Mouse (Mus musculus): ENCODE data around the gene Morn4. TPM values are rescaled to one million over a fixed set of nuclear protein-coding genes. Genes with fewer than 3 reads are reported as not detected.

Morn4 gene
- polyA plus RNA-seq, 1 experiment from 2014 or later = 30.0 TPM

DNA sequence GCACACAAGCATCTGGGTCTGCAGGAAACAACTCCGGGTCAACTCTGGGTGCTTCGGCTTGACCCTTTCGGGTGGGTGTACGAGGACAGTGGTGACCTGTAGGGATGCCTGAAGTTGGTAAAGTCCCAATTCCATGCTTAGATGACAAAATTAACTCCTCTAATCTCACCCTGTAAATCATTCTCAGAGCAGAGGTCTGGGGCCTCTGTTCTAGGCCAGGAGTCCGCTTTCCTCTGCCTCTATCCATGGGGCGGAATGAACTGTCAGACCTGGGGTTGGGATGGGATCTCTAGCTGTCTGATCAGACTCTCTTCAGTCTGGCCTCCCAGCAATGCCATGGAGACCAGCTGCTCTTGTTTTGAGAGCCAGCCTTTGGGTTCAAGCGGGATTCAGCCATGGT, 24.7 kb downstream of the Morn4 start:
- H3K27ac ChIP-seq (replicated peaks) = no peak overlapping the region
- no peak for ATAC-seq (ENCODE audit: insufficient number of reproducible peaks, low FRiP score, low TSS enrichment, low read depth)
- H3K36me3 ChIP-seq = no peaks in the 10 kb centered on the region
- no peak overlapping the region for H3K4me3 ChIP-seq (replicated peaks)
- no peak overlapping the region for H3K4me2 ChIP-seq (replicated peaks)
- H3K27me3 ChIP-seq = no peaks in the 10 kb centered on the region
- H3K4me1 ChIP-seq = no peaks in the 10 kb centered on the region
- no peak overlapping the region for H3K9ac ChIP-seq
- WGBS = 92% methylated on average over 7 of the region's 7 CpGs
- no peaks in the 10 kb centered on the region for H3K9me3 ChIP-seq (replicated peaks)

DNA sequence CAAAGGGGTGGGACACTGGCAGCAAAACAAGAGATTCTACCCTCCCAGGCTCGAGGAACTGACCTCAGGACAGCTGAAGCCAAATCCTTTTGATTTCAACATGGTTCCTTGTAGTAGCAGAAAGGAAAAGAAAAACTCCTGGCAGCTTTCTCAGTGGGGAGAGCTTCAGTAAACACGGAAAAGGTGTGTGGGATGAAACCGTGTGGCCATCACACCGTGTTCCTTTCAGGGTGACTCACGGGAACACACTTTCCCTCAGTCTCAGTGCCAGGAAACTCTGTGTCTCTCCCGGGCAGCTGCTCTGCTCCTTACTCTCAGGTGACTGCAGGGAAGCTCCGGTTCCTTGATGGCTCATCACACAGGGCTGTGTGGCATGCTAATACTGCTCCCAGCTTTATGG, 27.7 kb downstream of the Morn4 start:
- Histone ChIP-seq H3K27me3 (no peaks in the 10 kb centered on the region), H3K27ac (replicated peaks) (no peak overlapping the region), H3K36me3 (no peaks in the 10 kb centered on the region), H3K9ac (no peak overlapping the region), H3K9me3 (replicated peaks) (no peaks in the 10 kb centered on the region), H3K4me2 (replicated peaks) (no peak overlapping the region), H3K4me3 (replicated peaks) (no peak overlapping the region), H3K4me1 (no peaks in the 10 kb centered on the region)
- 61% methylated on average over 7 of the region's 7 CpGs for WGBS
- no peak for ATAC-seq (ENCODE audit: insufficient number of reproducible peaks, low FRiP score, low TSS enrichment, low read depth)

DNA sequence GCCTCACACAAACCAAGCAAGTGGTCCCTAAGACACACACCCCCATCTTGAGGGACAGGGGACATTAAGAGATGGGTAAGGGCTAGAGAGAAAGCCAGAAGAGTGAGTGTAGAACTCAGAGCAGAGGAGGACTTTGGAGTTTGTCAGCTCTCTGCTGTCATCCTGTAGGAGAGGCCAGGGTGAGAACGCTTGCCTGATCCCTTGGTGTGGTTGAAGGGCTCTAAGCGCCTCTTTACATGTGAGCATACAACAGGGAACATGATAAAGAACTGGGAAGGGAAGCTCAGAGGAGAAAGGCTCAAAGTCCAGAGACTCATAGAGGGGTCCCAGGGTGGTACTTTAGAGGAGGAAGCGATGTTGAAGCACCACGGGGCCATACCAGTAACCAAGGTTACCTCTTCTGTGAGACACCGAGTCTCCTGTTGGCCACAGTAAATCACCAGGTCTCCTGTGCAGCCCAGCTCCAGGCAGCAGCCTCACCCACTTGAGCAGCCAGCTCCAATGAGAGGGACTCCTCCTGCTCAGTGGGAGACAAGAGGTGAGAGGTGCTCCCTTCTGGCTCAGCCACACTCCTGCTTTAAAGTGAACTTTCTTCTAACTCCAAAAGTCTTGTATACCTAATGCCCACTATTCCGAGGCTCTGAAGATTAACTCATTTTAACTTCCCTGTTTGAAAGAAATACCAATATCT, 29.3 kb downstream of the Morn4 start:
- Histone ChIP-seq H3K9ac (no peak overlapping the region), H3K9me3 (replicated peaks) (no peaks in the 10 kb centered on the region), H3K27me3 (no peaks in the 10 kb centered on the region), H3K27ac (replicated peaks) (no peak overlapping the region), H3K4me1 (no peaks in the 10 kb centered on the region), H3K4me2 (replicated peaks) (no peak overlapping the region), H3K36me3 (no peaks in the 10 kb centered on the region), H3K4me3 (replicated peaks) (no peak overlapping the region)
- ATAC-seq (ENCODE audit: insufficient number of reproducible peaks, low FRiP score, low TSS enrichment, low read depth) = no peak
- WGBS = 85% methylated on average over 6 of the region's 6 CpGs

DNA sequence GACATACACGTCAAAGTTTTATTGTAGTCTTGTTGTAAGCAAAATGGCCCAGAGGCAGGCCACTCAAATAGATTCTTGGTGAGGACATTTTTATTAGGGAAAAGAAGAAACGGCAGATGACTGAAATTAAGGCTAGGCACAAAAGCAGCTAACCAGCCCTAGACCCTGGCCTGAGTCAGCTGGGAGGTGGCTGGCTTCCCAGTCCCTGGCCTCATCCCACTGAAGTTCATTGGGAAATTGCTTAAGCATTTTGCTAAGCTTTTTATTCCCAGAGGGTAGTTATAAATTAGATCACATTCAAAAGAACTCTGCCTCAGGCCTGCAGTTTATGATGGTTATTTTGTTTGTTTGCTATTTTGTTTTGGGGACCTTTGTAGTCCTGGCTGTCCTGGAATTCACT, 30.3 kb downstream of the Morn4 start:
- WGBS = 72% methylated on average over 2 of the region's 2 CpGs
- Histone ChIP-seq H3K4me3 (replicated peaks) (no peak overlapping the region), H3K27ac (replicated peaks) (no peak overlapping the region), H3K9me3 (replicated peaks) (no peaks in the 10 kb centered on the region), H3K27me3 (no peaks in the 10 kb centered on the region), H3K36me3 (no peaks in the 10 kb centered on the region), H3K4me2 (replicated peaks) (no peak overlapping the region), H3K9ac (no peak overlapping the region), H3K4me1 (no peaks in the 10 kb centered on the region)
- ATAC-seq (ENCODE audit: insufficient number of reproducible peaks, low FRiP score, low TSS enrichment, low read depth) = no peak

DNA sequence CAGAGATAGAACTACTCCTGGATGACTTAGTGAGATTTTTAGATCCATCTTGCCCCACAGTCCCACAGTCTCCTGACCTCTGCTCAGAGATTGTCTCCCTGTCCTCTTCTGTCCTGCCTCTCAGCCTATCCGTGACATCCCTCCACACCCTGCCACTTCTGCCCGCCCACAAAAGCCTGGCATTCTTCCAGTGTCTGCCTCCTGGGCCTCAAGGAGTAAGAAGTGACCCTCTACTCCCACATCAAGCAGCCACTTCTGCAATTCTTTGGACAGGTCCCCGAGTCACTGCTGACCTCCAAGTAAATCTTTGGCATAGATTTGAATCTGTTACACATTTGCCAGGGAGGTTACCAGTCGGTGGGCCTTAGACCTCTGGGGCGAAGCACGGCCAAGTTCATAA, 31.9 kb downstream of the Morn4 start:
- Histone ChIP-seq H3K36me3 (no peaks in the 10 kb centered on the region), H3K4me1 (no peaks in the 10 kb centered on the region), H3K9ac (no peak overlapping the region), H3K27ac (replicated peaks) (no peak overlapping the region), H3K9me3 (replicated peaks) (no peaks in the 10 kb centered on the region), H3K27me3 (no peaks in the 10 kb centered on the region), H3K4me2 (replicated peaks) (no peak overlapping the region), H3K4me3 (replicated peaks) (no peak overlapping the region)
- WGBS = 71% methylated on average over 6 of the region's 6 CpGs
- no peak for ATAC-seq (ENCODE audit: insufficient number of reproducible peaks, low FRiP score, low TSS enrichment, low read depth)

- H3K4me1 ChIP-seq = no peaks in the 10 kb centered on the region
- no peaks in the 10 kb centered on the region for H3K27me3 ChIP-seq
- no peak within 1 kb of the TSS for H3K9ac ChIP-seq
- H3K27ac ChIP-seq (replicated peaks) = no peak within 1 kb of the TSS
- WGBS = 78% methylated on average over 4 of the region's 4 CpGs
- no peak within 1 kb of the TSS for H3K4me3 ChIP-seq (replicated peaks)
- no peak within 1 kb of the TSS for H3K4me2 ChIP-seq (replicated peaks)
- no peaks in the 10 kb centered on the region for H3K9me3 ChIP-seq (replicated peaks)
- no peaks in the 10 kb centered on the region for H3K36me3 ChIP-seq
- no peak for ATAC-seq (ENCODE audit: insufficient number of reproducible peaks, low FRiP score, low TSS enrichment, low read depth)
Observed at GRCm38 (mm10) chr19:42051948-42052347, 34.2 kb downstream of the Morn4 start, which contains the start of gene 4933411K16Rik. Gene 4933411K16Rik, plus strand, starts transcription at chr19:42052248.

DNA sequence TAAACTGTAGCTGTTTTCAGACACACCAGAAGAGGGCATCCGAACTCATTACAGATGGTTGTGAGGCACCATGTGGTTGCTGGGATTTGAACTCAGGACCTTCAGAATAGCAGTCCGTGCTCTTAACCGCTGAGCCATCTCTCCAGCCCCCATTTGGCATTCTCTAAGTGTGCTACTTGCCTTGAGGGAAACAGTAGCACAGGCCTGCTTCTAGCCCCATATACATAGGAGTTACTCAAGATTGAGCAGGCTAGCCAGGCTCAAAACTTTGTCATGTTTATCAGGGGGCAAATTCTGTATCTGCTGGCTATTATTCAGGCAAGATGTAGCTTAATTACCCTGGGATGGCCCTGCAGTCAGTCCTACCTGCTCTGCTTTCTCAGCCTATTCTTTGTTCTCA, 34.8 kb downstream of the Morn4 start:
- Histone ChIP-seq H3K36me3 (no peaks in the 10 kb centered on the region), H3K27me3 (no peaks in the 10 kb centered on the region), H3K4me2 (replicated peaks) (no peak overlapping the region), H3K27ac (replicated peaks) (no peak overlapping the region), H3K4me1 (no peaks in the 10 kb centered on the region), H3K4me3 (replicated peaks) (no peak overlapping the region), H3K9me3 (replicated peaks) (no peaks in the 10 kb centered on the region), H3K9ac (no peak overlapping the region)
- WGBS = 80% methylated on average over 3 of the region's 3 CpGs
- ATAC-seq (ENCODE audit: insufficient number of reproducible peaks, low FRiP score, low TSS enrichment, low read depth) = no peak

DNA sequence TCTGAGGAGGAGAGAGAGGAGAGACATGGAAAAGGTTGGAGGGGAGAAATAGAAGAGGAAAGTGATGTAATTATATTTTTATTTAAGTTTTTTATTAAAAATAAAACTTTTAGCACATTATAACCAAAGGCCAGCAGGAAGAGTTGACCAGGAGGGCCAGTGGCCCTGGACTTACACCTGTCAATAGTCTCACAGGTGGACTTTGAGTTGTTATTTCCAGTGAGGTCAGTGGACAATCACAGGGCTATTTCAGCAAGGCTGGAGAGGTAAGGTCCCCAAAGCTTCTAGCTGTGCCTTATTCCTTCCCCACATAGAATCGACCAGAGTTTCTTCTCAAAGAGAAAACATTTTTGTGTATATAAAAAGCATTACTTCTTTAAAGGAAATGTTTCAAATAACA, 35.9 kb downstream of the Morn4 start:
- Histone ChIP-seq H3K4me1 (peaks cover 7% of the 10 kb centered on the region), H3K36me3 (no peaks in the 10 kb centered on the region), H3K9me3 (replicated peaks) (no peaks in the 10 kb centered on the region), H3K27me3 (no peaks in the 10 kb centered on the region), H3K27ac (replicated peaks) (no peak overlapping the region), H3K9ac (no peak overlapping the region), H3K4me2 (replicated peaks) (no peak overlapping the region), H3K4me3 (replicated peaks) (no peak overlapping the region)
- 78% methylated on average over 1 of the region's 1 CpGs for WGBS
- no peak for ATAC-seq (ENCODE audit: insufficient number of reproducible peaks, low FRiP score, low TSS enrichment, low read depth)

- H3K27me3 ChIP-seq = no peaks in the 10 kb centered on the region
- no peaks in the 10 kb centered on the region for H3K36me3 ChIP-seq
- 0 out of 2 replicates have a peak within 1 kb of the TSS, but pooled peaks have one; percentile 7 for H3K27ac ChIP-seq (replicated peaks)
- ATAC-seq (ENCODE audit: insufficient number of reproducible peaks, low FRiP score, low TSS enrichment, low read depth) = peak; percentile 90
- 0 out of 2 replicates have a peak within 1 kb of the TSS, but pooled peaks have one; percentile 21 for H3K9ac ChIP-seq
- peak within 1 kb of the TSS; percentile 40 for H3K4me3 ChIP-seq (replicated peaks)
- H3K9me3 ChIP-seq (replicated peaks) = no peaks in the 10 kb centered on the region
- WGBS = 21% methylated on average over 23 of the region's 23 CpGs
- peak within 1 kb of the TSS; percentile 55 for H3K4me2 ChIP-seq (replicated peaks)
- H3K4me1 ChIP-seq = peaks cover 7% of the 10 kb centered on the region
Observed at GRCm38 (mm10) chr19:42045269-42046102, 40.7 kb downstream of the Morn4 start, which contains the start of gene Hoga1. Gene Hoga1, plus strand, starts transcription at chr19:42045610.

DNA sequence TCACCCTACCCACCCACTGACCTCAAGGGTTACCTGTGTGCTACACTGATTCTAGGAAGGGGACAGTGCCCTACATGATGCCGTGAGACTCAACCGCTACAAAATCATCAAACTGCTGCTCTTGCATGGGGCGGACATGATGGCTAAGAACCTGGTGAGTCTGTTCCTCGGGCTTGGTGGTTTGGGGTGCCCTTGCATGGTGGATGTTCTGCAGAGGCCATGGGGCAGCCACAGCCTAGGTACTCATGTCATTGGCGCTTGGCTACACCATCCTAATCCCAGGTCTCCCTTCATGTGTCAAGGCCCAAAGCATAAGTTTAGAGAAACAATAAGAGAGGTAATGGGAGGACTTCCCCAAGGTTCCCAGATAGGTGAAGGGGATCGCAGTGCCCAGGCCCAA, 42.2 kb downstream of the Morn4 start:
- H3K4me2 ChIP-seq (replicated peaks) = no peak overlapping the region
- H3K9me3 ChIP-seq (replicated peaks) = no peaks in the 10 kb centered on the region
- no peak for ATAC-seq (ENCODE audit: insufficient number of reproducible peaks, low FRiP score, low TSS enrichment, low read depth)
- 95% methylated on average over 6 of the region's 6 CpGs for WGBS
- no peaks in the 10 kb centered on the region for H3K36me3 ChIP-seq
- no peak overlapping the region for H3K27ac ChIP-seq (replicated peaks)
- H3K9ac ChIP-seq = no peak overlapping the region
- H3K27me3 ChIP-seq = no peaks in the 10 kb centered on the region
- no peak overlapping the region for H3K4me3 ChIP-seq (replicated peaks)
- H3K4me1 ChIP-seq = peaks cover 7% of the 10 kb centered on the region

DNA sequence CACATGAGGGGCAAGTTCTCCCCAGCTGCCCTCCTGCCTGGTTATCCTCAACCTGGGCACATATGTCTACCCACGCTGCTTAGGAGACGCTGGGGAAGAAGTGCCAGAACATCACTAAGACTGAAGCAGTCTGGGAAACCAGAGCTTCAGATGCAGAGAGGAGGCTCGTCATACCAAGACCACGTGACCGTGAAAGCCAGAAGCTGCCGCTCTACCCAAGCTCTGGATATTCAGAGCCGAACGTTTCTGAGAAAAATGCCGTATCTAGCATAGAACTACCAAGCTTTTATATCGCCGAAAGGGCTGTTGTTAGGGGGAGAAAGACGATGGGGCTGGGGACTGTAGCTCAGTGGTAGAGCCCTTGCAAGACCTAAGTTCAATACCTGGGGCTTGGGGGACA, 47.8 kb downstream of the Morn4 start:
- ATAC-seq (ENCODE audit: insufficient number of reproducible peaks, low FRiP score, low TSS enrichment, low read depth) = no peak
- 89% methylated on average over 12 of the region's 12 CpGs for WGBS

More for the DNA sequence above, 47.8 kb downstream of the Morn4 start:
- Histone ChIP-seq H3K9me3 (replicated peaks) (no peaks in the 10 kb centered on the region), H3K4me1 (peaks cover 29% of the 10 kb centered on the region), H3K9ac (no peak overlapping the region), H3K27ac (replicated peaks) (no peak overlapping the region), H3K4me3 (replicated peaks) (no peak overlapping the region), H3K27me3 (no peaks in the 10 kb centered on the region), H3K4me2 (replicated peaks) (no peak overlapping the region), H3K36me3 (0 out of 2 replicates have a peak, but pooled peaks cover 7% of the 10 kb centered on the region)

Data from embryonic facial prominence, embryonic 15.5 days (tissue).